Mouse (Mus musculus): ENCODE measurements at regions not wholly inside any gene's neighbourhood (a gene's known extent, or its start where the extent isn't known, plus 50 kb on each side); places are given as distances from the start of the nearest gene placed in this dataset.
A peak's percentile ranks its signal among the peaks of the same experiment; 100 is the strongest.

- DNase-seq: no peak
Measured at GRCm38 (mm10) chr8:91999189-91999588, 197.3 kb upstream of the Irx3 start.

- DNase-seq: no peak
Measured at GRCm38 (mm10) chr8:91997892-91998189, 196.0 kb upstream of the Irx3 start.

- DNase-seq: no peak
Measured at GRCm38 (mm10) chr8:91997023-91997891, 195.4 kb upstream of the Irx3 start.

- DNase-seq: no peak
Measured at GRCm38 (mm10) chr8:91996305-91997022, 194.6 kb upstream of the Irx3 start.

- DNase-seq: no peak
Measured at GRCm38 (mm10) chr8:91995407-91996144, 193.7 kb upstream of the Irx3 start.

GRCm38 (mm10) chr8:91991542-91992452, 189.9 kb upstream of the Irx3 start:
- DNase-seq: peak; percentile 34 to 51

- no peak for DNase-seq
Measured at GRCm38 (mm10) chr8:91990952-91991351, 189.1 kb upstream of the Irx3 start.

GRCm38 (mm10) chr8:91990048-91990447, 188.2 kb upstream of the Irx3 start:
- DNase-seq: peak; percentile 36 to 38

- peak; percentile 37 to 52 for DNase-seq
Measured at GRCm38 (mm10) chr8:91988866-91989633, 187.2 kb upstream of the Irx3 start.

- DNase-seq: peak; percentile 67 to 84
Measured at GRCm38 (mm10) chr8:91987854-91988253, 186.0 kb upstream of the Irx3 start.

GRCm38 (mm10) chr8:91983171-91983570, 181.3 kb upstream of the Irx3 start:
- no peak for DNase-seq

GRCm38 (mm10) chr8:91976900-91977585, 175.2 kb upstream of the Irx3 start:
- no peak for DNase-seq

GRCm38 (mm10) chr8:91975460-91975859, 173.6 kb upstream of the Irx3 start:
- DNase-seq: no peak

- DNase-seq: no peak
Measured at GRCm38 (mm10) chr8:91974636-91975035, 172.8 kb upstream of the Irx3 start.

GRCm38 (mm10) chr8:91973951-91974439, 172.1 kb upstream of the Irx3 start:
- no peak for DNase-seq

- peak; percentile 64 to 69 for DNase-seq
Measured at GRCm38 (mm10) chr8:91967407-91967806, 165.5 kb upstream of the Irx3 start.

GRCm38 (mm10) chr8:91966891-91967370, 165.1 kb upstream of the Irx3 start:
- peak; percentile 54 to 85 for DNase-seq

GRCm38 (mm10) chr8:91961696-91962095, 159.8 kb upstream of the Irx3 start:
- no peak for DNase-seq

- DNase-seq: no peak
Measured at GRCm38 (mm10) chr8:91955170-91955569, 153.3 kb upstream of the Irx3 start.

GRCm38 (mm10) chr8:91952981-91953380, 151.1 kb upstream of the Irx3 start:
- no peak for DNase-seq

Measured in heart, adult 18-20 months (tissue).